Mouse (Mus musculus) spleen, postnatal 0 days (tissue): ENCODE data around the gene Scpep1. TPM values are rescaled to one million over a fixed set of nuclear protein-coding genes. Genes with fewer than 3 reads are reported as not detected.

Experiments
- polyA plus RNA-seq: library from polyadenylated mRNA; unstranded; fragments of >200 nt; fragmentation: Nextera tagmentation; extraction: Ambion mirVana; gene quantifications from 2 replicates; pipeline ENCODE4 v1.2.1, GENCODE M21; 2015

Scpep1 gene
- polyA plus RNA-seq: 25.7 and 29.5 TPM in 2 replicates

DNA sequence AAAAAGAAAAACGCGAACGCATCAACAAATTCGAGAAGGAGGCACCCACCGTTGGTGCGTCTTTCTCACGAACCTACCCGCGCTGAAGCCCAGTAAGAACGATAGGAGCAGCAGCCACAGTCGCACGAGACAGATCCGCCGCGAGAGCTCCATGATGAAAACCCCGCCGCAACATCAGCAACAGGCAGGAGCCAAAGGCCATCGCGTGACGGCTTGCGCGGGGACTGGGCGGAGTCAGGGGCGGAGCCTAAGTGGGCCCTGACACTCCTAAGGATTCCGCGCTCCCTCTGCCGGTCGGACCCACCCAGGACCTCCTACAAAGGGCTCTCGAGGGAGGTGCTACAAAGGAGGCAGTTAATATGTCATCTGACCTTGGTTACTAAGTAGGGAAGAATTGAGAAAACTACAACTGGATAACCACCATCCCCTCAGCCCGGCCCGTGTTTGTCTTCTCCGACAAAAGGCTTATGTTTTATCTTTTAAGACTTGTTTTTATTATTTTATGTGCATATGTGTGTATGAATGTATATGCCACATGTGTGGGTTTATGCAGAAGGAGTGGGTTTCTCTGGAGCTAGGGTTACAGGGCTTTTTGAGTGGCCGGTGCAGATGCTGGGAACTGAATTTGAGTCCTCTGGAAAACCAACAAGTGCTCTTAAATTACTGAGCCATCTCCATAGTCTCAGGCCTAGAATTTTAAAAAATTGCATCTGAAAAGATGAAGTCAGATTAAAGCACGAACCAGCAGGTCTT is at the start of gene Scpep1:
Gene Scpep1, minus strand, starts transcription at position 249 of the 753 bp plus-strand sequence.

DNA sequence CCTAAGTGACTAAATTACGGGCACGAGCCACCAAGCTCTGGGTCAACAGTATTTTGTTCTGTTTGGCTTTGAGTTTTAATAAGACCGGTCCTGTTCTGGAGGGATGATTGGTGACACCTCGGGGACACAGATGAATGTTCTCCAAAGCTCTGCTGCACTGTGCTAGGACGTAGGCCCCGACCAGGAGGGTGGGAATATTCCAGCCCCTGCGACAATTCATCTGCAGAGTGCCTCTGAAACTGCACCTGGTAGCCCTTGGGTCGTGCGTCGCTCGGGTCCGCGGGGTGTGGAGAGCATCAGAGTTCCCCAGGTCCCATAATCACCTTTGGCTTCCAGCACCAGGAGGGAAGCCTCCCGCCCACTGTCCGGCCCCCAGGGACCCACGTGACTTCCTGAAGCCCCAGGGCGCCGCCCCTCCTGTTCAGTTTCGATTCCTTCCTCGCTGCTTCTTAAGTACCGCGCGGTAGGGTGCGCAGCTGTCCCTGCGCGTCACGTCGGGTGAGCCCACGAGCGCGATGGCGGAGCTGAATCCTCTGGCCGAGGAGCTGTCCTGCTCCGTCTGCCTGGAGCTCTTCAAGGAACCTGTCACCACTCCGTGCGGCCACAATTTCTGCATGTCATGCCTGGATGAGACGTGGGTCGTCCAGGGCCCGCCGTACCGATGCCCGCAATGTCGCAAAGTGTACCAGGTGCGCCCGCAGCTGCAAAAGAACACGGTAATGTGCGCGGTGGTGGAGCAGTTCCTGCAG is 43.9 kb upstream of the Scpep1 start, which contains the start of gene Trim25:
Gene Trim25, plus strand, starts transcription at position 403 of the 749 bp plus-strand sequence.

DNA sequence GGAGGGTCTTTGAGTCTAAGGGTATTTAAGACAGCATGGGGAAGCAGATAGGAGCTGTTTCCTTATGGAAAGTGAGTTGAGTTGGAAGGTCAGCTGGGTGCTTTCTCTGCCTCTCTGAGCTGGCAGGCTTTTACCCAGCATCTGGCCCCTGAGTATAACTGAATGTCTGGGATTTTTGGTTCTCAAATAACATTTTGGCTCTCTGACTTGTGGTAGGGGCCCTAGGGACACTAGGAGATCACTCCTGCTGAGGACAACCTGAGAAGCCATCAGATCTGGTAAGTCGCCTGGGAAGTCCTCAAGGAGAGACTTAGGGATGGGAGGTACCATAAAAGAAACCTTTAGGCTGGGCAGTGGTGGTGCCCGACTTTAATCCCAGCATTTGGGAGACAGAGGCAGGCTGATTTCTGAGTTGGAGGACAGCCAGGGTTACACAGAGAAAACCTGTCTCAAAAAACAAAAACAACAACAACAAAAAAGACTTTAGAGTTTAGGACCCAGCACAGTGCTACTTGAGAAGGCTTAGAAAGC is 15.0 kb upstream of the Scpep1 start, which contains the start of gene Coil:
Gene Coil, plus strand, starts transcription at position 51 of the 531 bp plus-strand sequence.

DNA sequence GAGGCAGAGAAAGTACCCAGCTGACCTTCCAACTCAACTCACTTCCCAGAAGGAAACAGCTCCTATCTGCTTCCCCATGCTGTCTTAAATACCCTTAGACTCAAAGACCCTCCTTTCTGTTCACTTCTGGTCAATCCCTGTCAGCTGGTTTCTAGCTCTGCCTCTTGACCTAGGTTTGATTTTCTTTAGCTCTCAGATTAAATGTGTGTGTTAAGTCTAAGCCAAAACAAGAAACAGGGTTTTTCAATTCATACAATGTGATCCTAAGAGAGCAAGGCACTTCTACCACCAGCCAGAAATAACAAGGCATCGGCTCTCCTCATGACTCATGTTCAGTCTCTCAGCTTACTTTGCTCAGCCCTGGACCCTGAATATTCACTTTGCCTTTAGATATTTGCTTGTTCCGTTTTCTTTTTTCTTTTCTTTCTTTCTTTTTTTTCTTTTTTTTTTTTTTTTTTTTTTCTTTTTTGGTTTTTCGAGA is 11.7 kb upstream of the Scpep1 start, which contains the start of gene Elobl:
Gene Elobl, minus strand, starts transcription at position 51 of the 481 bp plus-strand sequence.

Other genes starting within 250 kb of the Scpep1 start
- 9.0 and 11.0 TPM in 2 replicates for gene Msi2, start 237.0 kb downstream of the Scpep1 start, polyA plus RNA-seq
- 5.0 and 6.0 TPM in 2 replicates for gene Akap1, start 90.9 kb downstream of the Scpep1 start, polyA plus RNA-seq
- gene Elobl, start 11.5 kb upstream of the Scpep1 start, polyA plus RNA-seq: not detected in 2 replicates
- 5.2 and 5.6 TPM in 2 replicates for gene Coil, start 14.8 kb upstream of the Scpep1 start, polyA plus RNA-seq
- gene Trim25, start 43.9 kb upstream of the Scpep1 start, polyA plus RNA-seq: 23.6 and 28.9 TPM in 2 replicates
- 1.7 and 2.4 TPM in 2 replicates for gene Dgke, start 111.4 kb upstream of the Scpep1 start, polyA plus RNA-seq
- gene Gm525, start 118.4 kb upstream of the Scpep1 start, polyA plus RNA-seq: 0.89 and 1.4 TPM in 2 replicates